Mouse (Mus musculus) kidney, embryonic 16.5 days (tissue): ENCODE data around the gene 6430550D23Rik. TPM values are rescaled to one million over a fixed set of nuclear protein-coding genes. Genes with fewer than 3 reads are reported as not detected.
A peak's percentile ranks its signal among the peaks of the same experiment; 100 is the strongest.
"Not testable (repeated sequence)": the region's sequence is repeated elsewhere in the genome, so short reads cannot be mapped to it uniquely, and the experiment has no call there.

Experiments used
- ATAC-seq: fragments of 200-750 bp; cut with Nextera tagmentation; 2 replicates; pipeline ENCODE4 v1.8.0; 2017; ENCODE audit warnings: moderate TSS enrichment; ENCODE audit not compliant: low FRiP score, low TSS enrichment
- H3K27ac ChIP-seq: fragments of 300-500 bp; sonication (generic); 2 replicates; pipeline ENCODE4 v1.5.1; 2014; ENCODE audit warnings: low read length
- H3K27me3 ChIP-seq: fragments of 300-500 bp; sonication (generic); 2 replicates; pipeline ENCODE4 v1.6.1; 2014; ENCODE audit warnings: low read length, control low read depth, mixed read lengths; ENCODE audit not compliant: insufficient read depth
- H3K36me3 ChIP-seq: fragments of 300-500 bp; sonication (generic); 2 replicates; pipeline ENCODE4 v1.6.1; 2014; ENCODE audit warnings: low read length, control low read depth, mixed read lengths; ENCODE audit not compliant: insufficient read depth
- H3K4me1 ChIP-seq: fragments of 300-500 bp; sonication (generic); 2 replicates; pipeline ENCODE4 v1.6.1; 2014; ENCODE audit warnings: low read length, control low read depth, mixed read lengths; ENCODE audit not compliant: insufficient read depth
- H3K4me2 ChIP-seq: fragments of 300-500 bp; sonication (generic); replicated peaks from 2 replicates; pipeline ENCODE4 v1.6.1; 2014; ENCODE audit warnings: low read depth, low read length
- H3K4me3 ChIP-seq: fragments of 300-500 bp; sonication (generic); 2 replicates; pipeline ENCODE4 v1.5.1; 2014; ENCODE audit warnings: mild to moderate bottlenecking, low read length
- H3K9ac ChIP-seq: fragments of 300-500 bp; sonication (generic); replicated peaks from 2 replicates; pipeline ENCODE4 v1.6.1; 2014; ENCODE audit warnings: low read length
- H3K9me3 ChIP-seq: fragments of 300-500 bp; sonication (generic); 2 replicates; pipeline ENCODE4 v1.6.1; 2016; ENCODE audit warnings: low read length, control low read depth
- WGBS: fragments of 180-500 bp; shearing (Covaris S2); extraction: QIAGEN DNeasy Blood & Tissue Kit; methylation state at CpG from one replicate; pipeline ENCODE4 v1.1.7; 2014; 5-methylcytosine and 5-hydroxymethylcytosine counted together
- polyA plus RNA-seq: library from polyadenylated mRNA; unstranded; fragments of >200 nt; fragmentation: Nextera tagmentation; extraction: Ambion mirVana; gene quantifications from 2 replicates; pipeline ENCODE4 v1.2.1, GENCODE M21; 2015

Gene 6430550D23Rik
- polyA plus RNA-seq, 1 experiment from 2014 or later: 2.2 TPM

DNA sequence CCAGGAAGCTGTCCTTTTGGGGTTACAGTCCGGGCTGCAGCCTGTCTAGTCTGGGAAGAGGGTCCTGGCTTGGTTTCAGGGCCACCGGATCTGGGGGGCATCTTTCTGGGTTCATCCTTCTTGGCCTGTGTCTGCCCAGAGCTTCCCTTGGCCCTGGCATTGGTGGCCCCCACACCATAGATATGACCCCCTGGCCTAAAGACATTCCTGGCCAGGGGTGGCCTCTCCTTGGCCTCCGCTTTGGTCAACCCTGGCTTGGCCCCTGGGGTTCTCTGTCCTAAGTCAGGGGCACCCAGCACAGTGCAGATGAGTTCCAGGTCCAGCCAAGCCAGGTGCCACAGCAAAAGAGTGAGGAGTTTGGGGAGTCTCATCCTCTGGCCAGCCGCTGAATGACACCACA lies 63.1 kb downstream of the 6430550D23Rik start:
- Histone ChIP-seq H3K4me2 (0 out of 2 replicates have a peak overlapping the region, but pooled peaks have one; percentile 14), H3K9ac (no peak overlapping the region), H3K27me3 (0 out of 2 replicates have a peak, but pooled peaks cover 2% of the 10 kb centered on the region), H3K9me3 (no peaks in the 10 kb centered on the region), H3K4me1 (peaks cover 17% of the 10 kb centered on the region), H3K4me3 (no peak overlapping the region), H3K36me3 (no peaks in the 10 kb centered on the region), H3K27ac (no peak overlapping the region)
- peak; percentile 44; the same call in 1 of the 2 replicates for ATAC-seq
- 74% methylated on average over 4 of the region's 4 CpGs for WGBS

- H3K9me3 ChIP-seq: no peaks in the 10 kb centered on the region
- H3K4me2 ChIP-seq: peak overlapping the region; percentile 44
- no peaks in the 10 kb centered on the region for H3K36me3 ChIP-seq
- peaks cover 17% of the 10 kb centered on the region for H3K4me1 ChIP-seq
- H3K9ac ChIP-seq: peak overlapping the region; percentile 13; the same call in 1 of the 2 replicates
- no peaks in the 10 kb centered on the region for H3K27me3 ChIP-seq
- 0 out of 2 replicates have a peak overlapping the region, but pooled peaks have one; percentile 5 for H3K4me3 ChIP-seq
- WGBS: 6% methylated on average over 8 of the region's 8 CpGs
- no peak overlapping the region for H3K27ac ChIP-seq
- ATAC-seq: no peak
Measured at GRCm38 (mm10) chr2:155943463-155943862, 64.3 kb downstream of the 6430550D23Rik start.

GRCm38 (mm10) chr2:155941697-155942442 lies 65.9 kb downstream of the 6430550D23Rik start:
- Histone ChIP-seq H3K27ac (no peak overlapping the region), H3K27me3 (no peaks in the 10 kb centered on the region), H3K9me3 (no peaks in the 10 kb centered on the region), H3K4me1 (peaks cover 14% of the 10 kb centered on the region), H3K9ac (no peak overlapping the region), H3K36me3 (no peaks in the 10 kb centered on the region), H3K4me3 (no peak overlapping the region), H3K4me2 (no peak overlapping the region)
- WGBS: 75% methylated on average over 40 of the region's 40 CpGs
- ATAC-seq: no peak

DNA sequence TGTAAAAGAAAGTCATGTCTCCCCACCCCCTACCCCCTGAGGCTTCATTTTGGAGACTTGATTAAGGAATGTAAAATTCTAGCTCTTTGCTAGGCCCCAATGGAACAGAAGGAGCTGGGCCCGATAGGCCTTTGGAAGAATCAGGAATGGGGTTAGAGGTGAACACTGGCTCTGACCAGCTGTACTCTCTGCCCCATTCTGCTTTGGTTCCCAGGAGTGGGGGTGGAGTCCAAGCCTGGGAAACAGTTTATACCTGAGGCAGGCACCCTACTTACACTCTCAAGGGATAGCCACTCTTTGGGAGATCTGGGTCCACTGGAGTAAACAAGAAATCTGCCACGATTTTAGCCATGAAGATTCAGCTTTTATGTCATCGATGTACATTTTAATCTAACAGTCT lies 67.1 kb downstream of the 6430550D23Rik start, which contains the start of gene Gm15557:
Gene Gm15557, plus strand, starts transcription at position 48 of the 400 bp plus-strand sequence.
- Histone ChIP-seq H3K4me1 (peaks cover 12% of the 10 kb centered on the region), H3K36me3 (no peaks in the 10 kb centered on the region), H3K4me2 (no peak within 1 kb of the TSS), H3K9me3 (no peaks in the 10 kb centered on the region), H3K9ac (no peak within 1 kb of the TSS), H3K27me3 (no peaks in the 10 kb centered on the region), H3K4me3 (no peak within 1 kb of the TSS), H3K27ac (no peak within 1 kb of the TSS)
- no peak for ATAC-seq
- 90% methylated on average over 3 of the region's 3 CpGs for WGBS

DNA sequence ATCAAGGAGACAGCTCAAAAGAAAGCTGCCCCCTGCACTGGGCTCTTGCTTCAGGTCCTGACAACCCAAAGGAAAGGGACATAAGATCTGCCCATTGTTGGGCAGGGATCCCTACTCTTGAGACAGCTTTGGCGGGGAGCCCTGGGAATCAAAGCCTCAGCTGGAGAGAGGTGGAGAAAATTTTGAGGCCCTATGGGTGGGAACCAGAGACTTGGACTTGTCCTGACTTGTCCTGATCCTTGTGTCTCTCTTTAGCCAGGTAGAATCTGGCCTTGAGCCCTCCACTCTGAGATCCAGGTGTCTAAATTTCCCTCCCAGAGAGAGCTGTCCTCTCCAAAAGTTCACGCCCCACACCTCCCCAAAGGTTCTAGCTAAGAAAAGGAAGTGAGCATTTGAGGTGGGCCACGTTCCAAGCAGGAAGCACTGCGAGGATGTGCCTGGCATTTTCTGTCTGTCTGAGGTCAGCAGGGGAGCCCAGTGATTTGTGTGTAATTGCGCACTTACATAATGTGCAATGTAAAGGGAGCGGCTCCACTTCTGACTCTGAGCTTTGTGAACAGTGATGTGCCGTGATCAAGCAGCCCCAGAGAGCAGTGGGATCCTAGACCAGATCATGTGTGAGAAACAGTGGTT lies 67.8 kb downstream of the 6430550D23Rik start:
- H3K36me3 ChIP-seq: no peaks in the 10 kb centered on the region
- H3K4me2 ChIP-seq: no peak overlapping the region
- H3K27ac ChIP-seq: no peak overlapping the region
- no peaks in the 10 kb centered on the region for H3K9me3 ChIP-seq
- no peak overlapping the region for H3K4me3 ChIP-seq
- 70% methylated on average over 7 of the region's 7 CpGs for WGBS
- H3K4me1 ChIP-seq: peaks cover 12% of the 10 kb centered on the region
- no peak for ATAC-seq
- no peak overlapping the region for H3K9ac ChIP-seq
- H3K27me3 ChIP-seq: no peaks in the 10 kb centered on the region

- peak; percentile 96 for ATAC-seq
- H3K27ac ChIP-seq: peak within 1 kb of the TSS; percentile 94
- peak within 1 kb of the TSS; percentile 70 for H3K9ac ChIP-seq
- peak within 1 kb of the TSS; percentile 64 for H3K4me3 ChIP-seq
- no peaks in the 10 kb centered on the region for H3K27me3 ChIP-seq
- peak within 1 kb of the TSS; percentile 74 for H3K4me2 ChIP-seq
- H3K9me3 ChIP-seq: no peaks in the 10 kb centered on the region
- WGBS: under 1% methylated on average over 38 of the region's 38 CpGs
- no peaks in the 10 kb centered on the region for H3K36me3 ChIP-seq
- peaks cover 20% of the 10 kb centered on the region for H3K4me1 ChIP-seq
Measured at GRCm38 (mm10) chr2:155929531-155930442, 78.0 kb downstream of the 6430550D23Rik start, which contains the start of gene Uqcc1. Uqcc1 (minus strand) TSS chr2:155930310.

GRCm38 (mm10) chr2:155928711-155929345 lies 78.9 kb downstream of the 6430550D23Rik start:
- Histone ChIP-seq H3K9ac (peak overlapping the region; percentile 70), H3K36me3 (no peaks in the 10 kb centered on the region), H3K27me3 (no peaks in the 10 kb centered on the region), H3K4me2 (peak overlapping the region; percentile 74), H3K27ac (peak overlapping the region; percentile 94), H3K4me3 (peak overlapping the region; percentile 64), H3K4me1 (peaks cover 20% of the 10 kb centered on the region), H3K9me3 (no peaks in the 10 kb centered on the region)
- no peak for ATAC-seq
- 51% methylated on average over 7 of the region's 7 CpGs for WGBS

DNA sequence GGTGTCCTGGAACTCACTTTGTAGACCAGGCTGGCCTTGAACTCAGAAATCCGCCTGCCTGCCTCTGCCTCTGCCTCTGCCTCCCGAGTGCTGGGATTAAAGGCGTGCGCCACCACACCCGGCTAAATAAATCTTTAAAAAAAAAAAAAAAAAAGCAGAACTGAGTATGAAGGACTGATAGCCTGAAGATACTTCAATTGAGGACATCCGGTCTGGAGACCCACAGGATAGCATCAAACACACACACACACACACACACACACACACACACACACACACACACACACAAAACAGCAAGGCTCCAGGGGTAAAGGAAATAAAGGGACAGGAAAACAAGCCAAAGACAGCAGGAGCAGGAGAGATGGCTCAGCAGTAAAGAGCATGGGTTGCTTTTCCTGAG lies 82.6 kb downstream of the 6430550D23Rik start:
- not testable (repeated sequence) for ATAC-seq, H3K9me3 ChIP-seq, H3K36me3 ChIP-seq, H3K27me3 ChIP-seq, H3K4me2 ChIP-seq, H3K27ac ChIP-seq, H3K9ac ChIP-seq, H3K4me3 ChIP-seq
- peaks cover 12% of the 10 kb centered on the region for H3K4me1 ChIP-seq
- whole genome bisulfite sequencing: 93% methylated on average over 6 of the region's 6 CpGs
